Mouse (Mus musculus): ENCODE results near the gene Bad. TPM values are rescaled to one million over a fixed set of nuclear protein-coding genes. Genes with fewer than 3 reads are reported as not detected.
"Not testable (repeated sequence)": the region's sequence is repeated elsewhere in the genome, so short reads cannot be mapped to it uniquely, and the experiment has no call there.

Bad gene
- polyA plus RNA-seq, 1 experiment: 24.9 TPM

GRCm38 (mm10) chr19:6987904-6988285 lies 46.2 kb downstream of the Bad start:
- Histone ChIP-seq H3K4me3 (ENCODE audit: extremely low read depth, insufficient read depth, insufficient read length) (peak overlapping the region; percentile 75), H3K27me3 (ENCODE audit: control insufficient read depth, insufficient read depth, low read length) (no peaks in the 10 kb centered on the region), H3K4me1 (ENCODE audit: control insufficient read depth, insufficient read depth, insufficient read length) (peaks cover 5% of the 10 kb centered on the region), H3K36me3 (ENCODE audit: control insufficient read depth, insufficient read depth, low read length) (no peaks in the 10 kb centered on the region), H3K27ac (ENCODE audit: insufficient read depth, low read length) (no peak overlapping the region)
- WGBS: 14% methylated on average over 8 of the region's 8 CpGs
- no peak for TF ChIP-seq POLR2A (IDR thresholded peaks at IDR 0.05; ENCODE audit: low read depth, low read length)
- no peak for TF ChIP-seq CTCF (IDR thresholded peaks at IDR 0.05; ENCODE audit: extremely low read depth, insufficient read depth, insufficient read length, insufficient replicate concordance)
- DNase-seq (ENCODE audit: low read depth in 1 of 2, low spot score in 2 of 2): no peak

GRCm38 (mm10) chr19:6989251-6989650 lies 47.6 kb downstream of the Bad start:
- WGBS: 96% methylated on average over 8 of the region's 8 CpGs
- H3K27me3 ChIP-seq (ENCODE audit: control insufficient read depth, insufficient read depth, low read length): no peaks in the 10 kb centered on the region
- TF ChIP-seq CTCF (IDR thresholded peaks at IDR 0.05; ENCODE audit: extremely low read depth, insufficient read depth, insufficient read length, insufficient replicate concordance): no peak
- no peak for DNase-seq (ENCODE audit: low read depth in 1 of 2, low spot score in 2 of 2)
- H3K27ac ChIP-seq (ENCODE audit: insufficient read depth, low read length): no peak overlapping the region
- no peaks in the 10 kb centered on the region for H3K36me3 ChIP-seq (ENCODE audit: control insufficient read depth, insufficient read depth, low read length)
- H3K4me3 ChIP-seq (ENCODE audit: extremely low read depth, insufficient read depth, insufficient read length): no peak overlapping the region
- H3K4me1 ChIP-seq (ENCODE audit: control insufficient read depth, insufficient read depth, insufficient read length): peaks cover 8% of the 10 kb centered on the region

DNA sequence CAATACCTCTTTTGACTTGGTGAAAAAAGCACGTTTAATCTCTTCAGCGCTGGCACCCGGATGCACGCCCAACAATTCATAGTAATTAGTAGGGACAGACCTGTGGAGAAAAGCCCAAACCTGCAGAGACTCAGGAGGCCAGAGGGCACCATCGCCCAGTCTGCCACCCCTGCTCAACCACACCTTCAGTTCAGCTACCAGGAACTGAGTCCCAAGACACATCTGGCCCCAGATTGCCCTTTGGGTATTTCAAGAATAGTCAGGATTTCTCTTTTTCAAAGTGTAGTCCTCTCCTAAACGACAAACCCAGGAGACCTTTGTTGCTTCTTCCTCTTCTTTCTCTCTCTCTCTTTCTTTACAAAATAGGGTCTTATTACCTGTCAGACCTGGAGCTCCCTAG lies 49.1 kb downstream of the Bad start:
- TF ChIP-seq CTCF (IDR thresholded peaks at IDR 0.05; ENCODE audit: extremely low read depth, insufficient read depth, insufficient read length, insufficient replicate concordance) (no peak), POLR2A (IDR thresholded peaks at IDR 0.05; ENCODE audit: low read depth, low read length) (no peak)
- no peak overlapping the region for H3K27ac ChIP-seq (ENCODE audit: insufficient read depth, low read length)
- WGBS: 86% methylated on average over 6 of the region's 6 CpGs

DNA sequence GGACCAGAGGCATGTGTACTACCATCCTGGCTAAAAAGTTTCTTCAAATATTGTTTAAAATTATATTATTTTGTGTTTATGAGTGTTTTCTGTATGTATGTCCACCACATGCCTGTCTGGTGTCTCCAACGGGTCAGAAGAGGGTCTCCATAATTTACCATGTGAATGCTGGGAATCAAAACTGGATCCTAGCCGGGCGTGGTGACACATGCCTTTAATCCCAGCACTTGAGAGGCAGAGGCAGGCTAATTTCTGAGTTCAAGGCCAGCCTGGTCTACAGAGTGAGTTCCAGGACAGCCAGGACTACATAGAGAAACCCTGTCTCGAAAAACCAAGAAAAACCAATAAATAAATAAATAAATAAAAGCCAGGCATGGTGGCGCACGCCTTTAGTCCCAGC lies 49.5 kb downstream of the Bad start:
- not testable (repeated sequence) for DNase-seq (ENCODE audit: low read depth in 1 of 2, low spot score in 2 of 2); H3K27me3 ChIP-seq (ENCODE audit: control insufficient read depth, insufficient read depth, low read length); H3K4me3 ChIP-seq (ENCODE audit: extremely low read depth, insufficient read depth, insufficient read length); H3K27ac ChIP-seq (ENCODE audit: insufficient read depth, low read length); H3K36me3 ChIP-seq (ENCODE audit: control insufficient read depth, insufficient read depth, low read length)
- peaks cover 20% of the 10 kb centered on the region for H3K4me1 ChIP-seq (ENCODE audit: control insufficient read depth, insufficient read depth, insufficient read length)
- 94% methylated on average over 6 of the region's 6 CpGs for WGBS

More for the DNA sequence above, 49.1 kb downstream of the Bad start:
- H3K4me3 ChIP-seq (ENCODE audit: extremely low read depth, insufficient read depth, insufficient read length): no peak overlapping the region
- H3K27me3 ChIP-seq (ENCODE audit: control insufficient read depth, insufficient read depth, low read length): no peaks in the 10 kb centered on the region
- H3K4me1 ChIP-seq (ENCODE audit: control insufficient read depth, insufficient read depth, insufficient read length): peaks cover 20% of the 10 kb centered on the region
- no peaks in the 10 kb centered on the region for H3K36me3 ChIP-seq (ENCODE audit: control insufficient read depth, insufficient read depth, low read length)
- DNase-seq (ENCODE audit: low read depth in 1 of 2, low spot score in 2 of 2): no peak

- Histone ChIP-seq H3K27me3 (ENCODE audit: control insufficient read depth, insufficient read depth, low read length) (no peaks in the 10 kb centered on the region), H3K27ac (ENCODE audit: insufficient read depth, low read length) (peak within 1 kb of the TSS; percentile 26; the same call in 1 of the 2 replicates), H3K4me3 (ENCODE audit: extremely low read depth, insufficient read depth, insufficient read length) (peak within 1 kb of the TSS; percentile 73), H3K36me3 (ENCODE audit: control insufficient read depth, insufficient read depth, low read length) (no peaks in the 10 kb centered on the region), H3K4me1 (ENCODE audit: control insufficient read depth, insufficient read depth, insufficient read length) (peaks cover 20% of the 10 kb centered on the region)
- TF ChIP-seq POLR2A (IDR thresholded peaks at IDR 0.05; ENCODE audit: low read depth, low read length) (peak; percentile 19), CTCF (IDR thresholded peaks at IDR 0.05; ENCODE audit: extremely low read depth, insufficient read depth, insufficient read length, insufficient replicate concordance) (0 out of 2 replicates have a peak, but pooled peaks have one; percentile 7)
- under 1% methylated on average over 37 of the region's 37 CpGs for WGBS
- DNase-seq (ENCODE audit: low read depth in 1 of 2, low spot score in 2 of 2): peak; percentile 95 to 97
These were observed 50.6 kb downstream of the Bad start, which contains the start of gene Dnajc4 for GRCm38 (mm10) chr19:6992011-6992858. TSS of gene Dnajc4 (minus strand) at chr19:6992572.

- H3K4me1 ChIP-seq (ENCODE audit: control insufficient read depth, insufficient read depth, insufficient read length): peaks cover 20% of the 10 kb centered on the region
- H3K4me3 ChIP-seq (ENCODE audit: extremely low read depth, insufficient read depth, insufficient read length): peak overlapping the region; percentile 44
- 74% methylated on average over 14 of the region's 14 CpGs for WGBS
- no peaks in the 10 kb centered on the region for H3K27me3 ChIP-seq (ENCODE audit: control insufficient read depth, insufficient read depth, low read length)
- peak overlapping the region; percentile 26; the same call in 1 of the 2 replicates for H3K27ac ChIP-seq (ENCODE audit: insufficient read depth, low read length)
- H3K36me3 ChIP-seq (ENCODE audit: control insufficient read depth, insufficient read depth, low read length): peaks cover 1% of the 10 kb centered on the region; the same call in 1 of the 2 replicates
- TF ChIP-seq POLR2A (IDR thresholded peaks at IDR 0.05; ENCODE audit: low read depth, low read length): no peak
- no peak for TF ChIP-seq CTCF (IDR thresholded peaks at IDR 0.05; ENCODE audit: extremely low read depth, insufficient read depth, insufficient read length, insufficient replicate concordance)
- no peak for DNase-seq (ENCODE audit: low read depth in 1 of 2, low spot score in 2 of 2)
These were observed 51.5 kb downstream of the Bad start for GRCm38 (mm10) chr19:6993011-6993770.
